Mouse (Mus musculus) G1E (cell line): ENCODE measurements at regions not wholly inside any gene's neighbourhood (a gene's known extent, or its start where the extent isn't known, plus 50 kb on each side); places are given as distances from the start of the nearest gene placed in this dataset.

Source experiments
- CTCF ChIP-seq: IDR thresholded peaks from 2 replicates; pipeline ENCODE4 v1.5.1; 2012; ENCODE audit warnings: low read depth, low read length, inconsistent platforms, mixed read lengths
- GATA1 ChIP-seq: IDR thresholded peaks from 2 replicates; pipeline ENCODE4 v1.6.1; 2012; ENCODE audit warnings: borderline replicate concordance, low read length, inconsistent platforms, mixed read lengths
- POLR2AphosphoS5 ChIP-seq: IDR thresholded peaks from 2 replicates; pipeline ENCODE4 v1.6.1; 2012; ENCODE audit warnings: low read depth, low read length, inconsistent platforms; ENCODE audit not compliant: insufficient replicate concordance
- TAL1 ChIP-seq: conservative IDR thresholded peaks from 2 replicates; pipeline ENCODE4 v1.6.1; 2012; ENCODE audit warnings: low read depth, low read length, inconsistent platforms, mixed read lengths

DNA sequence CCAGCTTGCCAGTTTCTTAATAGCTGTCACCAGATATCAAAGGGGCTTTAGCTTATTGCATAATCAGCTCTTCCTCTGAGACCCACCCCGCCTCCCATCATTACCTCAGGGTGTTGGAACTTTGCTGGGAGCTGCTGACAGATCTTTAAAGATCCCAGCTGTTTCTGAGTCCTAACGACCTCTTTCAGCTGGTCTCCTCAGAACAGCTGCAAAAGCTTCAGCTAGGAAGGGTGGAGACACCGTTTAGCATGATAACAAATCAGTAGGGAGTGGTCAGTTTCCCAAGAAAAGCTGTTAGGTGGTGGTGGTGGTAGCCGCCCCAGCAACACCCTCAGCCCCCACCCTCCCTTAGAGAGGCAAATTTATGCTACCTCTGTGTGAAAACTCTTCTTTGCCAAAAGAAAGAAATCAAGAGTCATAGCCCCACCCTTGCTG is 916.9 kb upstream of the Gm7489 start:
- TF ChIP-seq CTCF = no peak
- no peak for TF ChIP-seq TAL1
- no peak for TF ChIP-seq POLR2AphosphoS5
- no peak for TF ChIP-seq GATA1
